Mouse (Mus musculus): ENCODE results near the gene Pik3r5.

The Pik3r5 gene

GRCm38 (mm10) chr11:68526441-68526840, 94.5 kb downstream of the Pik3r5 start:
- DNase-seq (ENCODE audit: low read depth): no peak

GRCm38 (mm10) chr11:68531066-68531806, 99.3 kb downstream of the Pik3r5 start:
- DNase-seq (ENCODE audit: low read depth): peak; percentile 44

- peak; percentile 24 for DNase-seq (ENCODE audit: low read depth)
Observed at GRCm38 (mm10) chr11:68531941-68532535, 100.1 kb downstream of the Pik3r5 start.

- DNase-seq (ENCODE audit: low read depth): no peak
Observed at GRCm38 (mm10) chr11:68532773-68533172, 100.9 kb downstream of the Pik3r5 start.

GRCm38 (mm10) chr11:68533971-68534475, 102.1 kb downstream of the Pik3r5 start:
- no peak for DNase-seq (ENCODE audit: low read depth)

- no peak for DNase-seq (ENCODE audit: low read depth)
Observed at GRCm38 (mm10) chr11:68536026-68536425, 104.1 kb downstream of the Pik3r5 start.

GRCm38 (mm10) chr11:68536465-68536864, 104.5 kb downstream of the Pik3r5 start:
- DNase-seq (ENCODE audit: low read depth): peak; percentile 84

- no peak for DNase-seq (ENCODE audit: low read depth)
Observed at GRCm38 (mm10) chr11:68539621-68540020, 107.7 kb downstream of the Pik3r5 start.

- peak; percentile 43 for DNase-seq (ENCODE audit: low read depth)
Observed at GRCm38 (mm10) chr11:68544554-68544953, 112.6 kb downstream of the Pik3r5 start.

- no peak for DNase-seq (ENCODE audit: low read depth)
Observed at GRCm38 (mm10) chr11:68545172-68545571, 113.3 kb downstream of the Pik3r5 start.

GRCm38 (mm10) chr11:68545682-68546222, 113.8 kb downstream of the Pik3r5 start:
- no peak for DNase-seq (ENCODE audit: low read depth)
